Mouse (Mus musculus): ENCODE measurements around the gene Gm47985.
"Not testable (repeated sequence)": the region's sequence is repeated elsewhere in the genome, so short reads cannot be mapped to it uniquely, and the experiment has no call there.

Gene Gm47985

DNA sequence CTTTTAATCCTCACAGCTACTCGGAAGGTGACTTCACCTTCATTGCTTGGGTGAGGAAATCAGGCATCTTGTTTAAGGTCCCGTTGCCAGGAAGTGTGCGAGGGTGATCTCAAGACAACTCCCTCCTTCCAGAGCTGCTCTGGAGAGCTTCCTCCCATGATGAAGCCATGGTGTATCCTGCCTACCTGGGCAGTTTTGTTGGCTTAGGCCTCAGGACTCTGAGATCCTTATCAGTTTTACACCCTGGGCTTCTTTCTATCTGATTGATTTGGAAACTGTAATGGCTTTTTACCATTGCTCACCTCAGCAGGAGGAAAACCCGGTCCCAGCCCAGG lies 4.4 kb upstream of the Gm47985 start:
- no peak for DNase-seq

DNA sequence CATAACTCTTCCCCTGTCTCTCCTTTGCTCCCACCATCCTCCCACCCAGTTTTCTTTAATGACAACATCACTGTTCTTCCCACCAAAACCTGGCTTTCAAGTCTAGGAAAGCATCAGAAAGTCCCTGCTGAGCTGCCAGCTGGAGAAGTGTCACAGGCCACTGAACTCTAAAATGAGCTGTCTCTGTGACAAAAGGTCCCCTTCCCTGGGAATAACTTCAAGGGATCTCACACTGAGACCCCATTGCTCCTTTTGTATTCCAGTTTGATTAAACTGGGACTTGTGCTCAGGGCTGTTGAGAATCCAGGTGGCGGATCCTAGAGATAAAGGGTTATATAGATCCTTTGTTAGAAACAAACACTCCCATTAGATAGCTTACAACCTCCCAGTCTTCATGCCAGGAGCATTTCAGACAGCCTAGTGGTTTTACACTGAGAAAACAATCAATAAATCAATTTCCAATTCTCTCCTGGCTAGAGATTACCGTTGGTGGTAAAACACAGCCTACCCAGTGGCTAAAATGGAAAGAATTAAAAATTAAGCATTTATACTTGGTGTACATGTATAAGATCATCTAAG lies 3.7 kb upstream of the Gm47985 start:
- DNase-seq = no peak

DNA sequence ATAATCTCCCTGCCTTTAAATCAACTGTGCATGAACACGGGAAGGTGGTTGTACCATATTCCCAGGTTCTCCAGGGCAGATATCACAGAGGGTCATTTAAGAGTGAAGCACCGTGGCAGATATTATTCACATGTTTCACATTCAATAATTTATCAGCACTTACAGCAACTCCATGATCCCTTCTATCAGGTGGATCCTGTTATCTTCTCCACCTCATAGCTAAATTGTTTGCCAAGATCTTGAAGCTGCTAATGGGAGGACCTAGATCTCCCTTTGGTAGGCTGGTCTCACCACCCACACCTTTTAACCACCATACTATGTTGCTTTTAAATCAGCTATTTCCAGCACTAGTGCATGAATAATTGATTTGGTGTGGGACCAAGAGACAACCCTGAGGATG lies 2.2 kb upstream of the Gm47985 start:
- no peak for DNase-seq

DNA sequence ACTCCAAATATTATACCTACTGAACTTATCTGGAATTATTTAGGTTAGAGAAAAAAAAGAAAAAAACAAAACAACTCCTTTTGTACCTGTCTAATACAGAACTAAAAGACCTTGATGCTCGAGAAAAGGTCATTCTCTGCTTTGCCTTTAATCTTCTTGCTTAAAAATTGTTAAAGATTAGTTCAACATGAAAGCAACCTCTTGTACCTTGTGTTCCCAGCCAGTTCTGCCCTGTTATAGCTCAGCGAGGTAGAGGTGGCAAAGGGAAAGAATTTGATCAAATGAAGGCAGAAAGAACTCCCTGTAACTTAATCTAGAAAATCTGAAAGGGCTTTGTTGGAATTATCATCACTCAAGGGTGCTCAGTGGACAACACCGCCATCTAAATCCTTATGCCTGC lies 3.8 kb downstream of the Gm47985 start:
- not testable (repeated sequence) for DNase-seq

DNA sequence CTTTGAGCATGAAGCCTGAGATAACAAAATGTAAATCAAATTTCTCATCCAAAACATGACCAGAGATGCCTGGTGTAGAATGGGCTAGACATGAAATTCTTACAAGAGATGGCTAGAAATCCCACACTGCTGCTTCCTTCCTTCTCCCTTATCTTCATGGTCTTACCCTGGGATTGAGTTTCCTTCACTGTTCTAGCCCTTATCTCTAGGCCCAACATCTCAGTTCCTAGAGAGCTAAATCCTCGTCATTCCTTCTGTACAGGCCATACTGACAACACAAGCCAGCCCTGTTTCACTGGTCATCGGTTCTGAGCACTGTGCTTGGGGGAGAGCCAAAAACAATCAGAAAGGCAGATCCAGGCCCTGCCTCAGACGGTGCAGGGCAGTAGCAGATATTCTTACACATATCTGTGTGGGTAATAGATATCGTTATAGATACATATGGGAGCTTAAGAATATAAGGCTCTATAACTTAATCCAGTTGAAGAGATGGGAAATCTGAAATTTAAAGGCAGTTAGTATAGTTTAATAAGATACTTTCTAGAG lies 4.6 kb downstream of the Gm47985 start:
- not testable (repeated sequence) for DNase-seq

DNA sequence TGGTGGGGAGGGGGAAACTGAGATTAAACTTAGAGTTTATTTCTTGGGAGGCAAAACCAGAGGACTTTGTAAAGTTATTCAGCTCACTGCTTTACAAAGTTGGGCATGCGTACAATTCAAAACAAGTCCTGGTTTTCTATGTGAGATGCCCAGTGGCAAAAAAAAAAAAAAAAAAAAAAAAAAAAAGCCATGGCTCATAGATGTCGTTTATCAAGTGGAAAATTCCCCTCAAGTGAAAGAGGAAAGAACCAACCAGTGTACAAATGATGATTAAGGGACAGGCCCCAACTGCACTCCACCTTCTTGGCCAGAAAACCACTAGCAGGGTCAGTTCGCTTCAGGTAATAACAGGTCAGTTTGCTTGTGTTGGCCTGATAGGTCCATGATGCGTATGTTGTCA lies 6.1 kb downstream of the Gm47985 start:
- no peak for DNase-seq

DNA sequence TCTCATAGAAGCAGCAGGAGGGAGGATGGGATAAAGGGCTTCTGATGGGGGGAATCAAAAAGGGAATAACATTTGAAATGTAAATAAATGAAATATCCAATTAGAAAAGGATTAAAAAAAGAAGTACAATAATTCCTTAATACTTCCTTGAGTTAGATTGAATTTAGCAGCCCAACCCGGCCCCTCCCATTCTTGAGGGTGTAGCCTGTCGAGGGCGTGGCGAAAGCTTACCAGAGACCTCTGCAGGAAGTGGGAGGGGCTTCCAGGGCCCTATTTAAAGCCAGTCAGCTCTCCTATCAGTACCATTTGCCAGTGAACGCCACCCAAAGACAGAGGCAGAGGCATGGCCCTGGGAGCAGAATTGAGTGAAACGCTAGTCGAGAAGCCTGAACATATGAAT lies 9.7 kb downstream of the Gm47985 start, which contains the start of gene Gm8947:
TSS of gene Gm8947 (plus strand) at position 302 of the 400 bp plus-strand sequence.
- not testable (repeated sequence) for DNase-seq

DNA sequence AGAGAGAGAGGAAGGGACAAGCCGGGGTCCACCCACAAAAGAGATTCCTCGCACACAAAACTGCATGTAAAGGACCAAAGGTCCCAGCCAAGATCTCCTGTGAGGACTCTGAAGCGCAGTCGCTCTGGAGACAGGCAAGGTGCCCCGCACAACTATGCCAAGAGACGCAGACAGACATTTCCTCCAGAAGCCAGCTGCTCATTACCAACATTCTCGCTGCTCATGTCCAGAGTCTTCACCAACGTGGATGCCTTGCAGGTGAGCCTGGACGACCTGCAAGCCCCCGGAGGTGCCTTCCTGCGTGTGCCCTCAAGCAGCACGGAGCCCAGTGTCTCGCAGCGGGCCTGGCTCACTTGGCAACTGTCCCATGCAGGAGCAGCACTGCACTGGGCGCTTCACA lies 10.4 kb downstream of the Gm47985 start:
- DNase-seq = not testable (repeated sequence)

DNA sequence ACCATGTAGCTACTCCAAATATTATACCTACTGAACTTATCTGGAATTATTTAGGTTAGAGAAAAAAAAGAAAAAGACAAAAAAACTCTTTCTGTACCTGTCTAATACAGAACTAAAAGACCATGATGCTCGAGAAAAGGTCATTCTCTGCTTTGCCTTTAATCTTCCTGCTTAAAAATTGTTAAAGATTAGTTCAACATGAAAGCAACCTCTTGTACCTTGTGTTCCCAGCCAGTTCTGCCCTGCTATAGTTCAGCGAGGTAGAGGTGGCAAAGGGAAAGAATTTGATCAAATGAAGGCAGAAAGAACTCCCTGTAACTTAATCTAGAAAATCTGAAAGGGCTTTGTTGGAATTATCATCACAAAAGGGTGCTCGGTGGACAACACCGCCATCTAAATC lies 13.6 kb downstream of the Gm47985 start:
- DNase-seq = not testable (repeated sequence)

DNA sequence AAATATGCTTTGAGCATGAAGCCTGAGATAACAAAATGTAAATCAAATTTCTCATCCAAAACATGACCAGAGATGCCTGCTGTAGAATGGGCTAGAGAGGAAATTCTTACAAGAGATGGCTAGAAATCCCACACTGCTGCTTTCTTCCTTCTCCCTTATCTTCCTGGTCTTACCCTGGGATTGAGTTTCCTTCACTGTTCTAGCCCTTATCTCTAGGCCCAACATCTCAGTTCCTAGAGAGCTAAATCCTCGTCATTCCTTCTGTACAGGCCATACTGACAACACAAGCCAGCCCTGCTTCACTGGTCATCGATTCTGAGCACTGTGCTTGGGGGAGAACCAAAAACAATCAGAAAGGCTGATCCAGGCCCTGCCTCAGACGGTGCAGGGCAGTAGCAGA lies 14.4 kb downstream of the Gm47985 start:
- not testable (repeated sequence) for DNase-seq

DNA sequence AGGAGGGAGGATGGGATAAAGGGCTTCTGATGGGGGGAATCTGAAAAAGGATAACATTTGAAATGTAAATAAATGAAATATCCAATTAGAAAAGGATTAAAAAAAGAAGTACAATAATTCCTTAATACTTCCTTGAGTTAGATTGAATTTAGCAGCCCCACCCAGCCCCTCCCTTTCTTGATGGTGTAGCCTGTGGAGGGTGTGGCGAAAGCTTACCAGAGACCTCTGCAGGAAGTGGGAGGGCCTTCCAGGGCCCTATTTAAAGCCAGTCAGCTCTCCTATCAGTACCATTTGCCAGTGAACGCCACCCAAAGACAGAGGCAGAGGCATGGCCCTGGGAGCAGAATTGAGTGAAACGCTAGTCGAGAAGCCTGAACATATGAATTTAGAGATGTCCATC lies 15.8 kb downstream of the Gm47985 start, which contains the start of gene Gm47995:
TSS of gene Gm47995 (plus strand) at position 329 of the 400 bp plus-strand sequence.
- DNase-seq = not testable (repeated sequence)

DNA sequence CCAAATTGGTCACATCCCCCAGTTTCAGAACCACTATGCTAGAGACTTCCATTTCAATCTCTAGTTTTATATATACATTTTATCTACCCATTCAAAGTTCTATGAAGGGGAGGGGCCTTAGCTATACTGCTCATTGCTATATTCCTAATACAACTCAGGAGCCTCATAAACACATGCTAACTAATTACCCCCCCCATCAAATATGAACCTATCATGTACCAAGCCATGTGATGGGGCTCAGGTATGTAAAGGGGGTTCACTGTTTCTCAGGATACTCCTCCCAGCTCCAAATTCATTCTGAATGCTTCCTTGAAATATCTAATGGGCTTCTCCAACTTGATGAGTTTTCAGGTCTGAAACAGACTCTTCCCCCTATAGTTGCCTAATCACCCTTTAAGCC lies 18.3 kb downstream of the Gm47985 start:
- not testable (repeated sequence) for DNase-seq

DNA sequence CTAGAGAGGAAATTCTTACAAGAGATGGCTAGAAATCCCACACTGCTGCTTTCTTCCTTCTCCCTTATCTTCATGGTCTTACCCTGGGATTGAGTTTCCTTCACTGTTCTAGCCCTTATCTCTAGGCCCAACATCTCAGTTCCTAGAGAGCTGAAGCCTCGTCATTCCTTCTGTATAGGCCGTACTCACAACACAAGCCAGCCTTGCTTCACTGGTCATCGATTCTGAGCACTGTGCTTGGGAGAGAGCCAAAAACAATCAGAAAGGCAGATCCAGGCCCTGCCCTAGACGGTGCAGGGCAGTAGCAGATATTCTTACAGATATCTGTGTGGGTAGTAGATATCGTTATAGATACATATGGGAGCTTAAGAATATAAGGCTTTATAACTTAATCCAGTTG lies 20.4 kb downstream of the Gm47985 start:
- not testable (repeated sequence) for DNase-seq

DNA sequence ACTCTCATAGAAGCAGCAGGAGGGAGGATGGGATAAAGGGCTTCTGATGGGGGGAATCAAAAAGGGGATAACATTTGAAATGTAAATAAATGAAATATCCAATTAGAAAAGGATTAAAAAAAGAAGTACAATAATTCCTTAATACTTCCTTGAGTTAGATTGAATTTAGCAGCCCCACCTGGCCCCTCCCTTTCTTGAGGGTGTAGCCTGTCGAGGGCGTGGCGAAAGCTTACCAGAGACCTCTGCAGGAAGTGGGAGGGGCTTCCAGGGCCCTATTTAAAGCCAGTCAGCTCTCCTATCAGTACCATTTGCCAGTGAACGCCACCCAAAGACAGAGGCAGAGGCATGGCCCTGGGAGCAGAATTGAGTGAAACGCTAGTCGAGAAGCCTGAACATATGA lies 21.5 kb downstream of the Gm47985 start, which contains the start of gene 3110040M04Rik:
TSS of gene 3110040M04Rik (plus strand) at position 304 of the 400 bp plus-strand sequence.
- DNase-seq = not testable (repeated sequence)

DNA sequence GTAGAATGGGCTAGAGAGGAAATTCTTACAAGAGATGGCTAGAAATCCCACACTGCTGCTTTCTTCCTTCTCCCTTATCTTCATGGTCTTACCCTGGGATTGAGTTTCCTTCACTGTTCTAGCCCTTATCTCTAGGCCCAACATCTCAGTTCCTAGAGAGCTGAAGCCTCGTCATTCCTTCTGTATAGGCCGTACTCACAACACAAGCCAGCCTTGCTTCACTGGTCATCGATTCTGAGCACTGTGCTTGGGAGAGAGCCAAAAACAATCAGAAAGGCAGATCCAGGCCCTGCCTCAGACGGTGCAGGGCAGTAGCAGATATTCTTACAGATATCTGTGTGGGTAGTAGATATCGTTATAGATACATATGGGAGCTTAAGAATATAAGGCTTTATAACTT lies 26.2 kb downstream of the Gm47985 start:
- DNase-seq = not testable (repeated sequence)

DNA sequence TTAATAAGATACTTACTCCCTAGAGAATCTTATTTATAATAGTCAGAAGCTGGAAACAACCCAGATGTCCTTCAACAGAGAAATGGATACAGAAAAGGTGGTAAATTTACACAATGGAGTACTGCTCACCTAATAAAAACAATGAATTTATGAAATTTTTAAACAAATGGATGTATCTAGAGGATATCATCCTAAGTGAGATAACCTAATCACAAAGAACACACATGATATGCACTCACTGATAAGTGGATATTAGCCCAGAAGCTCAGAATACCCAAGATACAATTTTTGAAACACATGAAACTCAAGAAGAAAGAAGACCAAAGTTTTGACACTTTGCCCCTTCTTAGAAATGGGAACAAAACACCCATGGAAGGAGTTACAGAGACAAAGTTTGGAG lies 26.6 kb downstream of the Gm47985 start:
- DNase-seq = not testable (repeated sequence)

DNA sequence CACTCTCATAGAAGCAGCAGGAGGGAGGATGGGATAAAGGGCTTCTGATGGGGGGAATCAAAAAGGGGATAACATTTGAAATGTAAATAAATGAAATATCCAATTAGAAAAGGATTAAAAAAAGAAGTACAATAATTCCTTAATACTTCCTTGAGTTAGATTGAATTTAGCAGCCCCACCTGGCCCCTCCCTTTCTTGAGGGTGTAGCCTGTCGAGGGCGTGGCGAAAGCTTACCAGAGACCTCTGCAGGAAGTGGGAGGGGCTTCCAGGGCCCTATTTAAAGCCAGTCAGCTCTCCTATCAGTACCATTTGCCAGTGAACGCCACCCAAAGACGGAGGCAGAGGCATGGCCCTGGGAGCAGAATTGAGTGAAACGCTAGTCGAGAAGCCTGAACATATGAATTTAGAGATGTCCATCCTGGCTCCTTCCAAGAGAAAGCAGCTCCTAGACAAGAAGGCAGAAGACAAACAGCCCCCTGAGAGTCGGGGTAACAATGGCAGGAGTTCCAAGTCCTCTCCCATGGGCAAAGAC lies 27.6 kb downstream of the Gm47985 start, which contains the start of gene Gm47996:
TSS of gene Gm47996 (plus strand) at position 308 of the 532 bp plus-strand sequence.
- not testable (repeated sequence) for DNase-seq

DNA sequence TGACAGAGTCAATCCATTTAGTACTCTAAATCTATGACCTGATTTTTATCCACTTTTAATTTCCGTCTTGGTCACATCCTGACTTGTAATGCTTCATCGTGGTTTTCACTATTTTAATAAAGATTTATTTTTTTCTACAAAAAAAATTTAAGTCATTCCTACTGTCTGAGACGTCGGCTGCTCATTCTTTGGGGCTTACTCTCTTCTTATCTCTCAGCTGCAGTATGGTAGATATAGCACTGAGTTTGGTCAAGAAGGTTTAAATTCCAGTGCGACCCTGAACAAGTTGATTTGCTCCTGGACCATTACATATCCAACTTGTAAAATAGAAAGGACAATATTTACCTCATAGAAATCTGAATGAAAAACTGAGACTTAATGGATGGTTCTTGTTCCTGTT lies 29.3 kb downstream of the Gm47985 start:
- DNase-seq = not testable (repeated sequence)

DNA sequence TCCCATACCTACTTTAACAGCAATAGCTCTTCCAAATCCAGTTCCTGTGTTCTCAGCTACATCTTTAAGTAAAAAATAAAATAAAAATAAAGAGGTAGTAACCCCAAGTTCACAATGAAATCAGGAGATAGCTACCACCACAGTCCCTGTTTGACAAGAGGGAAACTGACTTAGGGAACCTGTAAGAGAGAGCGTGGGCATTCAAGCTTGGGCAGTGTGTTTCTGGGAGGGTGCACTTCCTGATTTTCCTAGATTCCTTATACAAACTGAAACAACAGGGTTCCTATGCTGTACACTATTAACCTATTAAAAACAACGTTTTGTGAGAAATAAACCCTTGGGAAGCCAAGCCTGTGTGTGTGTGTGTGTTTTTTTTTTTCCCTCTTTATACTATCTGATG lies 32.5 kb downstream of the Gm47985 start:
- DNase-seq = no peak

DNA sequence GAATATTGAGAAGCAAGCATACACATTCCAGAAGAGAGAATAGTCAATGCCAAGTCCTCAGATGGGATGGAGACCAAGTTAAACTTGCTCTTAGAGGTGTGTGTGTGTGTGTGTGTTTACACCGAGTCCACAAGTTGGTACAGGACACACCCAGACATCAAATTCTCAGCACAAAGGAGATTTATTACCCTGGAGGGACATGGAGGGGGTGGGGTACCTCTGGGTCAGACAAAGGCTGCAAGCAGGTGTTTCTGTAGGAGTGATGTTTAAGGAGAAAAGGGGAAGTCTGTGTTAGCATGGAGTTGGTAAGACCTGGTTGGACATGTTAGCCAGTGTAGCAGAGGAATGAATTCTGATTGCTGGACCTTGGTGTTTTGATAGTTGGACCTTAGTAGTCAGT lies 33.6 kb downstream of the Gm47985 start:
- DNase-seq = no peak

DNA sequence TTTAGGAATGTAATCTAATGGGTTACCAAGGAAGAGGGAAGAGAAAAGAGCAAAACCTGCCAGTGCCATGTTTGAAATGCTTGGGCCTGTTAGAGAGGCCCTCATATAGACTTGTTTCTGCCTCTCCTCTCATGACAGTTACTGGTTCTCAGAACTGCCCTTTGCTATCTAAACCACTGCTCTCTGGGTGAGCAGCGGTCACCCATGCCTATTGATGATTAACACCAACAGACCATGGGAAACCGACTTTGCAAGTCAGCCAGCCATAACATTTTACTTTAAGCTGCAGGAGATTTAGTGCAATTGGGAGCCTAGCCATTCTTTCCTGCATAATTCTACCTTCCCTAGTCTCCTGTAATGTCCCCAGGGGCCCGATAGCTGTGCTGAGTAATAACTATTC lies 34.1 kb downstream of the Gm47985 start:
- DNase-seq = no peak

DNA sequence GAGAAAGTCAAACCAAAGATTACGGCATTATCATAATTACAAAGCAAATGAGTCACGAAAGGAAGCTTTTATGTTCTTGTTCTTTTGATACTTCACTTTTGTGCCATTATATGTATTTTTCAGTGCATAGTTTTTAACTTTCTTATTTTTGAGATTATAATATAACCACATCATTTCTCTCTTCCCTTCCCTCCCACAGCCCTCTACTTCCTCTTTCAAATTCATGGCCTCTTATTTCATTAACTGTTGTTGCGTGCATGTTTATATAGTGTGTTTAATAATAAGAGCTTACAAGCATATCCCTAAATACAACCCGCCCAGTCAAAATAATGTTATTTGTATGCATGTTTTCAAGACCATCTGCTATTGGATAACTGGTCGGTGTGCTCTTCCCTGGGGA lies 36.7 kb downstream of the Gm47985 start:
- DNase-seq = no peak

DNA sequence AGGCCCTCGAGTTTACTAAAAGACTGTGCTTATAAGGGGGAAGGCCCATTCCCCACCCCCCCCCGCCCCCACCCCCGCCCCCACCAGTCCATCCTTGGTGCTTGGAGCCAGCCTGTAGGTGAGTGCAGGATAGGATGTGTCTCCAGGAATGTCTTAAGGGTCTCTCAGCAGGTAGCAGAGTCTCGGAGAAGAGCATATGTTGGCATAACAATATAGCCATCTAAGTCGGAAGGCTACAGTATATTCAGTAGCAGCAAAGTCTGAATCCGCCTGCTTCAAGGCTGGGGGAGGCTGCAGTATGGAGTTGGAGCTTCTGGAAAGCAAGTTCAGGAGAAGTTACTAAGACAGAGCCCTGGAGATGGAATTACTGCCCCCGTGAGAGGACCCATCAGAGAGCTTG lies 37.8 kb downstream of the Gm47985 start:
- no peak for DNase-seq

DNA sequence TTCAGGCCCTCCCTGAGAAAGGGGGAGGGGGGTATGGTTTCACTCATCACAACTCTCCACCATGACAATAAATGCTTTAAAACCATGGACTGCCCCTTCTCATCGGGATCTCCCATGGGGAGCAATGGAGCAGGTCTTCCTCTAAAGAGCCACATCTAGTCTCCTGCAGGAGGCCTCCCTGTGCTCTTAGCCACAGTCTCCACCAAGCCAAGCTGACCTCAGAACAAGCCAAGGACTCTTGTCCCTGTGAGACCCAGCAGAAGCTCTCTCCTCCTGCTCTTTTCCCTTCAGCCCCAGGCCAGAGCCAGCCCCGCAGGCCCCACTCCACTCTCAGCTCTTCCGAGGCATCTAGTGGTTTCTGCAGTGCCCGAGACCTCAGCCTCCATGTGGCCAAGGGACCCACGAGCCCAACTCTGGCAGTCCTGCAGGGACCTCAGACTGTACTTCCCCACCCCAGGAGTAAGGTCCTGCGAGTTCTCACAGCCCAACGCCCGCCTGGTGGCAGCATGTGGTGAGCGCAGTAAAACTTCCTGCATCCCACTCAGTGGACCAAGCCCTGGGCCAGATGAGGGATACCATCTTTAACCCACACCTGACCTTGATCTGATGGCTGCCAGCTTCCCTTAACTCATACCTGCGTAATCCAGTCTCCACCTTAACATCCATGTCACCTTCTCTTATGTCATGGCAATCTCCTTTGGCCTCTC lies 40.4 kb downstream of the Gm47985 start:
- no peak for DNase-seq

Data from cerebellum, postnatal 36 days (tissue).